Mouse (Mus musculus) telencephalon, adult 2 months (tissue): ENCODE results near the gene Eif4enif1.

Experiments used
- DNase-seq: peaks from one replicate; pipeline ENCODE4 v3.0.0-alpha.2; 2011; ENCODE audit warnings: low read depth, low spot score

Gene Eif4enif1

DNA sequence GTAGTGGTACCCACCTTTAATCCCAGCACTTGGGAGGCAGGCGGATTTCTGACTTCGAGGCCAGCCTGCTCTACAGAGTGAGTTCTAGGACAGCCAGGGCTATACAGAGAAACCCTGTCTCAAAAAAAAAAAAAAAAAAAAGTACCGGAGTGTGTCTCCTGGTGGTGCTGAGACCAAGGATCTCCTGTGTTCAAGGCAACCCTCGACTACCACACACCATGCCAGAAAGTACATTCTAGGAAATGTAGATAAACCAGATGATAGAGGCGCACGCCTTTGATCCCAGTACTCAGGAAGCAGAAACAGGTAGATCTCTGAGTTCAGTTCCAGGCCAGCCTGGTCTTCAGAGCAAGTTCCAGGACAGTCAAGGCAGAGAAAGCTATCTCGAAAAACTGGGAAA lies 64.9 kb downstream of the Eif4enif1 start:
- no peak for DNase-seq

DNA sequence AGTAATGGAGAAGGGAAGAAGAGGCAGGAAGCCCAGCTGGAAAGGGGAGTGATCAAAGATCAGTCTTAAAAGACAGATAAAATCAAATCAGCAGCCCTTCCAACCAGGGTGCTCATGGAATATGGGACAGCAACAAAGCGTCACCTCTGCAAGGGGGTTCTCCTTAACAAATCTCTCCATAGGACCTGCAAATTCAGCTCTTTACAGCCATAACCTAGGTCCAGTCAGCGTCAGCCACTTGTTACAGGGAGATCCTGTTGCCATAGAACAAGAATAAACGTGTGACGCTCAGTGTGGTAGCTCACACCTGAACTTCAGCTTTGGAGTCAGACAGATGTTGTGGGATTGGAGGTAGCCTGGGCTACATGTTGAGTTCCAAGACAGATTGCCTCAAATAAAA lies 67.0 kb downstream of the Eif4enif1 start:
- DNase-seq, result no peak

DNA sequence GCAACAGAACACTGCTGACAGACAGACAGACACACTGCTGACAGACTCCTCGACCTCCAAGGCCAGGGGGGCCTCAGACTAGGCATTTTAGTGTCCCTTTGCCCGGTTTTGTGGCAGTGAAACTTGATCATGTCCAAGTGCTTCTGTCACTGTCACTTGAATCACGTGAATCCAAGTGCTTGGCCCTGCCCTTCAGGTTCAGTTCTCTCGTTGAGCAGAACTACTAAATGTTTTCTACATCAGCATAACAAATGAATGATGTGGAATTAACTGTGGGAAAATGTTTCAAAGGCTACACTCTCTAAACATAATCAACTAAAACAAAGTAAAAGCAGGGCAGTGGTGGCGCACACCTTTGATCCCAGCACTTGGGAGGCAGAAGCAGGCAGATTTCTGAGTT lies 76.2 kb downstream of the Eif4enif1 start:
- no peak for DNase-seq

DNA sequence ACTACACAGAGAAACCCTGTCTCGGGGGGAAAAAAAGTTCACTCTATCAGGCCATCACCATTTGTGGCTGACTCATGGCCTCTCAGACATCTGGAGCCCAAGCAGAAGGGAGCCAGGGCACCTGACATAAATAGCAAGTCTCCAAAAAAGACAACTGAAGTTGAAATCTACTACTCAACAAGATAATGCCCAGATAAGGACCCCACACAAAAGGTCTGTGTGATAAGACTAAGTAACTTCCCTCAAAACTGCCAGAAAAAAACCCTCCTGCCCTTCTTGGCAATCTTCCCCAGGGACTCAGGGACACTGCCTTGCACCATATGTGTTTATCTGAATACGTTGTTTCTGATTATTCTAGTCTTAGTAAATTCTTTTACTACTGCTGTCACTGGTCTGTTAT lies 77.5 kb downstream of the Eif4enif1 start:
- DNase-seq, result no peak

DNA sequence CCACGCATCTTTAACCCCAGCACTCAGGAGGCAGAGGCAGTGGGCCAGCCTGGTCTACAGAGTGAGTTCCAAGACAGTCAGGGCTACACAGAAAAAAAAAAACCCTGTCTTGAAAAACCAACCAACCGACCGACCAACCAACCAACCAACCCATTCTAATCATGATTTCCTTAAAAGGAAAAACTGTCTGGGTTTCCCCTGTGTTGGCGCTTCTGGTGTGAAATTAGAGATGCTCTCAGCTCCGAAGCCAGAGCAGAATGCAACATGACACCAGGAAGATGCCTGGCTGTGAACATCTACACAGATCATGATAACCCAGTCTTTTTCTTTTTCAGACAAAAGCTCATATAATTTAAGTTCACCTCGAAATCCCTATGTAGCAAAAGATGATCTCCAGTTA lies 80.7 kb downstream of the Eif4enif1 start:
- no peak for DNase-seq

DNA sequence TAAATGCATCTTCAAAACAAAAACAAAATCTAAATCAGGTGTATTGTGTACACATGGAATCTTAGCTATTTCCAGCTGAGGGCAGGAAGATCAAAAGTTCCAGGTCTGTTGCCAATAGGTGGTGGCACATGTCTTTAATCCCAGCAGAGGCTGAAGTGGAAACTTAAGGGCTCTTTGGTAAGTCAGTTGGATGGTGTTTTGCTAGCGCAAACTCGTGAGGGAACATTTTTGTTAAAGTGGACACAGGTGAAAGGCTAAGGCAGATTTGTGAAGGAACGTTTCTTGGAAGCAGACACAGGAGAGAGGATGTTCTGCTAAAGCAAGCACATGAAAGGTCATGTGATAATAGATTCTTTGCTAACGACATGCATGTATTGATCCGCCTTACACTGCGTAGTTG lies 81.5 kb downstream of the Eif4enif1 start:
- no peak for DNase-seq

DNA sequence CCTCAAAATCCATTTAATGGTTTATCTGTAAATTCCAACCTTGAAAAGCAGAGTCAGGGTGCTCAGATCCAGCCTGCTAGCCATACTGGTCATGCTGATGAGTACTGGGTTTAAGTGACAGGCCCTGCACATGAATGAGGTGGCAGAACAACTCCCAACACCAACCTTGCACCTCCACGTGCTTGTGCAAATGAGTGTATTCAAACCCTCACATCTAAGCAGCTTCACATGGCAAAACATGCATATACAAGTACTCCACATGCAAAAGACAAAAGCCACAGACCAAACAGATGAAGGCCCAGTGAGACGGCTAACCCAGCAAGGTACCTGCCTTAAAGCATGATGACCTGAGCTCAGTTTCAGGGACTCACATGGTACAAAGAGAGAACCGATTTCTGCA lies 83.7 kb downstream of the Eif4enif1 start:
- DNase-seq, result no peak

DNA sequence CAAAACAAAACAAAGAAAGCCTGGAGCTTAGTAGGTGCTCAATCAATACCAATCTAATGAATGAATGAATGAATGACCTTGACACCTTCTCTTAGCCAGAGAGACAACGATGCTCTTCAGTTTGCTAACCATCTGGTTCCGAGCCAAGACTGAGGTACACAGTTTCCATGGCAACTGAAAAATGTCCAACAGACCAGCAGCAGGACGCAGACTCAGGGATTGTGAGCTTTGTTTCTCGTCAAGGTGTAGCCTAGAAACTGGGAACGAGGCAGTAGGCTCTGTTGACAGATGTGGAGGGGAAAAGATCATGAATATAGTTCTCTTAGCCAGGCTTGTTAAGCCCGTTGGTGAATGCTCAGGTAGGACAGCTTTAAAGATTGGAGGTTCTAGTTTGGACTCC lies 84.9 kb downstream of the Eif4enif1 start:
- DNase-seq, result no peak

DNA sequence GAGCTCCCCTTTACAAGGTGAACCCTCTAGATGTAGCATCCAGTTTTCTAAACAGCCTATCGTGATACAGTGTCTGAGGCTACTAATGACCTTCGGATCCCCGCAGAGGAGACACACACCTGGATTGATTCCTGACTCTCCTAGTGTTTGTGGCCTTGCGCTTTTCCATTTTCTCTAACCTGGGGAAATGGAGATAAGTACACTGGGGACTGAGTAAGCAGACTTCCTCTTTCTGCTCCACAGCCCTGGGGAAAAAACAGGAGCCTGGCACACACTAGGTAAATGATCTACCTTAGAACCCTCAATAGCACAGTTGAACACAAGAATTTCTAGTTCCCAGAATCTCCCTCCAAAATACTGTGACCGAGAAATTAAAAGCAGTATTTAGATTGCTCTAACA lies 85.7 kb downstream of the Eif4enif1 start:
- DNase-seq, result no peak

DNA sequence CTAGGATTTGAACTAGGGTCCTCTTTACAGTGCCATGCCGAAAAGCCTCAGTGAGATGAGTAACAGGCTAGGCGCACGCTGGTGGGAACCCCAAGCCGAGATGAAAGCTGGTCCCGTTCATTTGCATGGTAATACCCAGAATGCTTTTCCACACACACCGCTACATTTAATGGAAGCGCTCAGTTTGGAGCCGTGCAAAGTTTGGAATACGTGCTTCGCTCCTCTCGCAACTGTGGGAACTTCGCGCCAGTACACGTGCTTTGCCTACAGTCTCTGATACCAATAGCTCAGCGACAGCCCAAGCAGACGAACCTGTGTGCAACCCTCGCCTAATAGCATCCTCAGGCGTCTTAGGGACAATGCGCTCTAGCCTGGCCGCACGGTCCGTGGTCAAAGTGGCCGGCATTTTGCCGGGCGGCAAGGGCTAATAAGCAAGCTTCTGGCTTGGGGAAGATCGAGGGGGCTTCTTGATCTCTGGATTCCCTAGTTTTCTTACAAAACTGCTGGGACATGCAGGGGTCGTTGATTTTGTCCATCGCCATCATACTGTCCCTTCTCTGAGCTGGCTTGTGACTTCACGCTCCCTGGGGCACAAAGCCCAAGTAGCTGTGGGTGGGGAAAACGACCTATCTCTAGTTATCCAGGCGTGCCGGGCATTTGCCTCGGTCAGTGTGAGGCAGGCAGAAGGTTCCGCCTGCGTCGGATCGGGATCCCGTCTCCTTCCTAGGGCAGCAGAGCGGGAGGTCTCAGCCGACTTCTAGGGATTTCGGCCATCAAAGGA lies 86.5 kb downstream of the Eif4enif1 start, which contains the start of gene Patz1:
Gene Patz1 (plus strand): TSS at position 354 of the 781 bp plus-strand sequence.
- DNase-seq, result peak; percentile 55

DNA sequence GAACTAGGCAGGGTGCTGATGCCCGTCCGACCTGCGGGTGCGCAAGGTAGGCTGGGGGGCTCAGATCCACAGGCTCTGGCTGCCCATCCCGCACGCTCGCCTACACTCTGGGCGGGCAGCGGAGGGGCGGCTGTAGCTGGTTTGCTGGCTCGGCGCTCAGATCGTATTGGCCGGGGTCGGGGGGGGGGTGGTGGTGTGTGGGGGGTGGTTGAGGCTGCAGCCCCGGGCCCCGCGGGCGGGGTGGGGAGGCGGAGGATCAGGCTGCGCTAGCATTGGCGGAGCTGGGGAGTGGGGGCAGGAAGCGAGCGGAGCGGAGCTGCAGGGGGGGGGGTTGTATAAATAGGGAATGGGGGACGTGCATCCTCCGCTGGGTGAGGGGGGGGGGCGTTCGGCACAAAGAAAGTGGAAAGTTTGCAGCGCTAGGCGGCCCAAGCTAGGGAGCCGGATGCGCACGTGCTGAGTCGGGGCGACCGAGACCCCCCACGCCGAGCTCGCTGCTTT lies 87.2 kb downstream of the Eif4enif1 start:
- DNase-seq, result peak; percentile 71

DNA sequence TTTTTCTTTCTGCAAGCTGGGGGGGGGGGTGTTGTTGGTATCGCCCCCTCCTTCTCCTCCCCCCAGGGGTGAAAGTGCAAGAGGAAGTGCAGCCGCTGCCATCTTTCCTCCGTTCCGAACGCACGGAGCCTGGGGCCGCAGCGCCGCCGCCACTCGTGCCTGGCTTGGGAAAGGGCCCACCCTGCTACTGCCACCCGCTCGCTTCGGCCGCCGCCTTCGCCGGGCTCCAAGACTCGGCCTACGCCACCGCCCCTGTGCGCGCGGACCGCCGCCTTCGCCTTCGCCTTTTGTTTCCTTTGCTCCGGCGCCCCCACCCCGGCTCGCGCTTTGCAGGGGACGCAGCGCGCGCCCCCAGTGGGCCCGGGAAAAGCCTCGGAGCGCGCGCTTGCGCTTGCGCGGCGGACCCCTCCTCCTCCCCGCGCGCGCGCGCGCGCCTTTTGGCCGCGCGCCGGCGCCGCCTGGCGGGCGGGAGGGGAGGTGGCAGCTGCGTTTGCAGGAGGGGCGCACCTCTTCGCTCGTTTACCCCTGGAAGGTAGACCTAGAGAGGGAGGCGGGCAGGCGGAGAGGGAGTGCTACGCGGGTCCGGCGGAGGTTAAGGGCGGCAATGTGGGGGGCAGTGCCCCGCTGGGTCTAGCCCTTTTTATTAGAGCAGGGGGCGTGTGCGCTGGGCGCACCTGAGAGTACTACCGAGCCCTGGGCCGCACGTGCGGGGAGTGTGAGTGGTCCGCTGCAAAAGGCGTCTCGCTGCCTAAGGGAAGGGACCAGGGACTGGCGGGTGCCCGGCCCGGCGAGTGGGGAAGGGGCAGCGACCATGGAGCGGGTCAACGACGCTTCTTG lies 87.8 kb downstream of the Eif4enif1 start:
- peak; percentile 74 for DNase-seq

DNA sequence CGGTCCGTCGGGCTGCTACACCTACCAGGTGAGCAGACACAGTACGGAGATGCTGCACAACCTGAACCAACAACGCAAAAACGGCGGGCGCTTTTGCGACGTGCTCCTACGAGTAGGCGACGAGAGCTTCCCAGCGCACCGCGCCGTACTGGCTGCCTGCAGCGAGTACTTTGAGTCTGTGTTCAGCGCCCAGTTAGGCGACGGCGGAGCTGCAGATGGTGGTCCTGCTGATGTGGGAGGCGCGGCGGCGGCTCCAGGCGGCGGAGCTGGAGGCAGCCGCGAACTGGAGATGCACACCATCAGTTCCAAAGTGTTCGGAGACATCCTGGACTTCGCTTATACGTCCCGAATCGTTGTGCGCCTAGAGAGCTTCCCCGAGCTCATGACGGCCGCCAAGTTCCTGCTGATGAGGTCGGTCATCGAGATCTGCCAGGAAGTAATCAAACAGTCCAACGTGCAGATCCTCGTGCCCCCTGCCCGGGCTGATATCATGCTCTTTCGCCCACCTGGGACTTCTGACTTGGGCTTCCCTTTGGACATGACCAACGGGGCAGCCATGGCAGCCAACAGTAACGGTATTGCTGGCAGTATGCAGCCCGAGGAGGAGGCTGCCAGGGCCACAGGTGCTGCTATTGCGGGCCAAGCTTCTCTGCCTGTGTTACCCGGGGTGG lies 88.6 kb downstream of the Eif4enif1 start:
- no peak for DNase-seq

DNA sequence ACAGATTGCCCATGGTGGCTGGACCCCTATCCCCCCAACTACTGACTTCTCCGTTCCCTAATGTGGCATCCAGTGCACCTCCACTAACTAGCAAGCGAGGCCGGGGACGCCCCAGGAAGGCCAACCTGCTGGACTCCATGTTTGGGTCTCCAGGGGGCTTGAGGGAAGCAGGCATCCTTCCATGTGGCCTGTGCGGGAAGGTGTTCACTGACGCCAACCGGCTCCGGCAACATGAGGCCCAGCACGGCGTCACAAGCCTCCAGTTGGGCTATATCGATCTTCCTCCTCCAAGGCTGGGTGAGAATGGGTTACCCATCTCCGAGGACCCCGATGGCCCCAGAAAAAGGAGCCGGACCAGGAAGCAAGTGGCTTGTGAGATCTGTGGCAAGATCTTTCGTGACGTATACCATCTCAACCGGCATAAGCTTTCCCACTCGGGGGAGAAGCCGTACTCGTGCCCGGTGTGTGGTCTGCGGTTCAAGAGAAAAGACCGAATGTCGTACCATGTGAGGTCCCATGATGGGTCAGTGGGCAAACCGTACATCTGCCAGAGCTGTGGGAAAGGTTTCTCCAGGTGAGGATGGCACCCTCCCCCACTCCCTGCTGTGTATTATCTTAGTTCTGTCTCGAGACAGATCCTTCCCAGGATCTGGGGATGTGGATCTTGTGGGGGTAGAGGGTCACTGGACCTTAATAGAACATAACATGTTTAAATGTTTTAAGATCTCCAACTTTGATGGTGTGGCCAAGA lies 89.3 kb downstream of the Eif4enif1 start:
- no peak for DNase-seq

DNA sequence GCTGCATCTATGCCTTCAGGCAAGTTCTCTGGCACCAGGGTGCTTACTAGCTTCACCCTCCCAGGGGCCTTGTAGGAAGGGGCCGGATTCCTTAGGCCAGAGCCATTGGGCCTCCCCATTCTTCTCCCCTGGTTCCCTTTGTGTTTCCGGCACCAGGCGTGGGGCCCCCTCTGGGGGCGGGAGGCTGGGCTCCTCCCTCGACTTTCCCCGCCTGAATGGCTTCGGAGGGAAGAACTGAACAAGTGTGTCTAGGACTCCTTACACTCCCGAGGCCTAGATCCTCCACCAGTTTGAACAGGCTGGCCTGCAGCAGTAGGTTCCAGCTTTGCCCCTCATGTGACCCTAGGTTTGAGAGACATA lies 89.8 kb downstream of the Eif4enif1 start:
- DNase-seq, result no peak

DNA sequence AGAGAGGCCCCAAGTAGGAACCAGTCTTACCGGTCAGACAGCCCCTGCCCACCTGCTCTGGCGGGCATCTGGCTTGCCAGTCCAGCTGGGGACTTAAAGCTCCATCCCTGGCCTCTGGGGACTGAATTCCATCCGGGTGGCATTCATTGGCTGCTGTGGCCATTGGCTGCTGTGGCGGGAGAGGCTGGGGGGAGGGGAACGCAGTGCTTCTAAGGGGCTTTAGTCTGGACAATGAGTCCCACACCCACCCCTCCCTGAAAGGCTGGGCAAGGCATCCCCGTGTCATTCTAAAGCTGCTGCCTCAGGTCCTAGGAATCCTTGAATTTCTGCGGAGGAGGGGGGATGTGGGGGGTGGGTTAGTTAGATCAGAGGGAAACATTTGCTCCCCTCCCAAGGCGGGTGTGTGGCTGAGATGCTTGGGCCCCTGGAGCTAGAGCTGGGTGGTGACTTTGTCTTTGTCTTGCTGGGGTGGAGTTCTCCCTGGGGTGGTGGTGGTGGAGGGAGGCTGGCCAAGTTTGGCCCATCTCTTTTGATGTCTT lies 90.6 kb downstream of the Eif4enif1 start:
- no peak for DNase-seq

DNA sequence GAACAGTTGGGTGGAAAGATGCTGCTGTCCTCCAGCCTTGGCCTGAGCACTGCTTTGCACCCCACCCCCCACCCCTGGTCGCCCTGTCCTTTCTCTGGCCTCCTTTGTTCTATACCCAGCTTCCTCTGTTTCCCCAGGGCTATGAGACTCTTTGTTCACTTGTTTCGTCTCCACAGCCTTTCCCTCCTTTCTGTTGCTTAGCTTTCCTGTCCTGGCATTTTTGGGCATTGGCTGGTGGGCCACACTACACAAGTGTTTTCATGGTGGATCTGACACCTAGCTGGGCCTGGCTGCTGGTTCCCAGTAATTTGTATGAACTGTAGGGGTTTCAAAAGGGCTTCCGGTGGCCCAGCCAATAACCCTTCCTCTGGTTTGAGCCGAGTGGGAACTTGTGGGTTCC lies 91.2 kb downstream of the Eif4enif1 start:
- DNase-seq, result no peak
